Mouse (Mus musculus): Measurements from ENCODE around the gene Fam19a5.

The Fam19a5 gene

GRCm38 (mm10) chr15:87668112-87668511 lies 124.0 kb downstream of the Fam19a5 start:
- DNase-seq: no peak

DNA sequence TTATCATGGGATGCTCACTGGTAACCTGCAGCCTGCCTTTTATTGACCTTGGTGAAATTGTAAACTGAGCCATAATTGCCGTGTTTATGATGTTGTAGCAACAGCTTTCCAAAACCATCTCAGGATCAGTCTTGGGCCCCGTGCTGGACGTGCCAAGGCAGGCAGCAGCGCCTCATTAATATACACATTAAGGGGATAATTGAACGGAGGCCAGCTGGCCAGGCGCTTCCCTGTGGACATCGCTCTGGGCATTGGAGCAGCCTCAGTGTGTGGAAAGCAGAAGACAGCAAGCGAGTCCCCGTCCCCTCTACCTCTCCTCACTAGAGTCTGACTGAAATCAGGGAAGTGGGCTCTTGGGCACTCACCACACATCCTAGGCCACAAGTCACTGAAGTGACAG lies 127.8 kb downstream of the Fam19a5 start:
- peak in 1 of 2 experiments; percentile 44 for DNase-seq

DNA sequence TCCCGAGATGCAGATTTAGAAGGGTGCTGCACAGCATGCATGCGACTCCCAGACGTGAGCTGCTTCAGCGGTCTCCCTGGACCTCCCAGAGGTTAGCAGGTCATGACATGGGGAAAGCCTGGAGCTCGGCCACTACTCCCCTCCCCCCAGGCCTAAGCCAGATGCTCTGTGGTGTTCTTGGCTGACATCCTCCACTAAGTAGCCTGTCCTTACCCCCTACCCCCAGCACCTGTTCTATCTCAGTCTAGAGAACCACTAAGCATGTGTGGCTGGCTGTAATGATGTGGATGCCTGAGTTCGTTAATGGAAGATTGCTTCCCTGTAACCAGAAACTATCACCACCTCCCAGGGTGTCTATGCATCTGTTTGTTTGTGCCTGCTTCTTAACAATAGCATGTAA lies 134.6 kb downstream of the Fam19a5 start:
- DNase-seq: no peak

- DNase-seq: no peak
Measured at GRCm38 (mm10) chr15:87682410-87682809, 138.3 kb downstream of the Fam19a5 start.

- DNase-seq: no peak
Measured at GRCm38 (mm10) chr15:87686415-87687040, 142.4 kb downstream of the Fam19a5 start.

DNA sequence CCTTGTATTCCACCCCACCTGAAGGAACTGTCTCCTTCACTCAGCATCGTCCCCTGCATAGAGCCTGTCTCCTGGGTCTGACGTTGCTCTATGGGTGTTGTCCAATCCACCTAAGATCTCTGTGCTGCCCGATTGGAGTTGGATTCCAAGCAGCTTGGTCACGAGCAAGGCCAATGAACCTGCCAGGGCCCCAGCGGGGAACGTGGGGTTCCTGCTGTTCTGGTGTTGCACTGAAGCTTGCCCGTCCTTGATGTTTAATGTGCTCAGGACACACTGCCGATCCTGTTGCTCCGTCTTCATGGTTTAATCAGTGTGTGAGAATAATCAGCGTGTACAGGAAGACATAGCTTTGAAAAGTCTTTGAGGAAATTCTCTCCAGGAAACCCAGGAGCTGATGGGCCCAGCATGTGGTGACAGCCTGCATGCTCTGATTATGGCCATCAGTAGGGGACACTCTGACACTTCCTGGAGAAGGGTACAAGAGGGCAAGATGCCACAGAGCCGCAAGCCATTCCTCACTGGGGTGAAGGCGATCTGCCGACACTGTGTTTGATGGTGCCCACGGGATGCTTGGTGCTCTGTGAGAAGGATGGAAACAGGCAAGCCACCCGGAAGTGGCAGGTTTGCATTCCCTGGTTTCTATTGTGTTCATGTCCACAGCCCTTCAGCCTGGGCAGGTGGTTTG lies 147.3 kb downstream of the Fam19a5 start:
- DNase-seq: peak; percentile 66 to 69

DNA sequence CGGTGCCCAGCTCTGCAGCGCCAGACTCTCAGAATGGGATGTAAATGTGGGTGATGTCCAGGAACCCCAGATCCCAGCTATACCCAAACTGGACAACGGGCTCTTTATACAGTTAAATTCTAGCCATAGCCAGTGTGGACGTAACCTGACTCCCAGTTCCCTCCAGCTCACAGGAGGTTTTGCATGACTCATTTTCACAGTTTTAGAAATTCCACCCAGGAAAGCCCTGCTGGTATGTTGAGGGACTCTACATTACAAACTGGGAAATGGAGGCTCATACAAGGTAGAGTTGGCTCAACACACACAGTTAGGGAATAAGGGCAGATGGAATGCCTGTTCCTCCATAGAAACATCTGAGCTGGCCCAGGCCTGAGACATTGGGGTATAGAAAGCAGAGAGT lies 147.9 kb downstream of the Fam19a5 start:
- DNase-seq: no peak

- DNase-seq: peak; percentile 84 to 88
Measured at GRCm38 (mm10) chr15:87692394-87692793, 148.3 kb downstream of the Fam19a5 start.

- no peak for DNase-seq
Measured at GRCm38 (mm10) chr15:87692865-87693513, 148.9 kb downstream of the Fam19a5 start.

GRCm38 (mm10) chr15:87697433-87697996 lies 153.4 kb downstream of the Fam19a5 start:
- no peak for DNase-seq

GRCm38 (mm10) chr15:87698562-87699320 lies 154.6 kb downstream of the Fam19a5 start:
- peak; percentile 54 to 70 for DNase-seq

- no peak for DNase-seq
Measured at GRCm38 (mm10) chr15:87702821-87703220, 158.7 kb downstream of the Fam19a5 start.

DNA sequence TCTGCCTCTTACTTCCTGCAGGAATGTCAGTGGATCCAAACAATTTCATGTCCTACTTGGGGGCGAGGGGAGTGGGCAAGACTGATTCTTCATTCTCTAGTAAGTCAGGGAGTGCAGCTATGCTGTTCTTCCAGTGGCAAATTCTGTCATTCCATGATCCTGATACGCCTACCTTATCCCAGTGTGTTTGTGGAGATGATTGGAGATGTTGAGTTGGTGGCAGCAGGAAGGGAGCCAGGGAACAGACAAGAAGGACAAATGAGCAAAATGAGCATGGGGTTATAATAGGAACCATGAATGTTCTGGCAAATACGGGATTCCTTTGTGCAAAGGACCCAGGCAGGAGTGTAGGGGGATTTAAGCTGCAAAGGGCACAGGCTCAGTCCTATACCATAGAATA lies 159.2 kb downstream of the Fam19a5 start:
- no peak for DNase-seq

DNA sequence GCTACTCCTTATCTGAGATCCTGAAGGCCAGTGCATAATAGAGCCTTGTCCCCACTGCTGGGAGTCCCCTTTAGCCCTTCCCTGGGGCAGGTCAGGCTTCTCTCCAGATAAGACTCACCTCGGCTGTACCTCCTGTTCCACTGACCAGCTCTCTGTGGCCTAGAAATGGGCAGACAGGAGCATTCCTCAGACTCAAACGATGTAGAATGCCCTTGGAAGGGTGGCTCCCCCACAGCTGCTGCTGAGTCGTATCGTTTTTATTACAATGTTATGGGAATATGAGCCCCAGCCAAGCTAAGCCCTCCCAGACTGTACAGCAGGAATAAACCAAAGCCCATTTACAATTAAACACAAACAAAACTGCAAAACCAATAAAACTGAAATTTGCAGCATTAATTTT lies 167.7 kb downstream of the Fam19a5 start:
- DNase-seq: no peak

- DNase-seq: no peak
Measured at GRCm38 (mm10) chr15:87712221-87712620, 168.1 kb downstream of the Fam19a5 start.

DNA sequence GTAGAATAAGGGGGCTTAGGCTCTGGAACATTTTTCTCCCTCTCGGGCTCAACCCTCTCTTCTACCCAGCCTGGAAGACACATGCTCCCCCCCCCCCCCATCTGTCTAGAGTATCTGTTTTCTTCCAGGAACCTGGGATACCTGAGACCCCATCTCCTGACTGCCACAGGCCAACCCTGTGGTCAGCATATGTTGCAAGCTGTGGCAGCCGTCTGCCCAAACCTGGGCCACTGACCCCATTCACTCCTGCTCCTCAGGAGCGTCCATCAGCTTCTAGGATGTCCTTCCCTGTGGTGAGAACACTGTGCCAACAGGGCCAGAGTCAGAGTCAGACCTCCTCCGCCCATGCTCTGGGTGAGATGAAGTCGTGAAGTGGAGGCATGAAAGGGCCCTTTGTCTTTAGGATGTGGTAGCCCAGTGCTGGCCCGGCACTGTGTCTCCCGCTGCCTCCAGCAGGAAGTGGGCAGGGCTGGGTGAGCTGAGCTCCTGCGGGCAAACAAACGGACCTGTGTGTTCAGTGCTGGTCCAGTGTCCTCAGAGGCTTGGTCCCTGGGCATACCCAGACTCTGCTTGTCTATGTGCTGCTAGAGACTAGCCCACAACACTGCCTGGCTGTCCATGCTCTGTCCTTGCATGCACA lies 171.1 kb downstream of the Fam19a5 start:
- peak; percentile 43 to 53 for DNase-seq

DNA sequence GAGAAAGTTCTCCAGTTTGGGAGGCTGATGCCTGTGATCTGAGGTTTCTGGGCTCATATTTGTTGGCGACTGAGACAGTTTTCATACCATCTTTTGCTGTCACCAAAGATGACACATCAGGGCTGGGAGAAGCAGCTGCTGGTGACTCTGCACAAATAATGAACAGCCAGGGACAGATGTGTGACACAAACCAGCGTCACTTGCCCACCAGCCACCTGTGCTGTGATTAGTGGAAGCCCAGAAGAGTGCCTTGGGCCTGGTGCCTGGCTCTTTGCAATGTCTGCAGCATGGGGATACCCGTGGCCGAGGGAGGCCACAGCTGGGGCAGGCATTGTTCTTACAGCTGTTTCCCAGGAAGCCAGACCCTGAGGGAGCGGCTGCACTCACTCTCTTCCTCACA lies 173.0 kb downstream of the Fam19a5 start:
- DNase-seq: no peak

DNA sequence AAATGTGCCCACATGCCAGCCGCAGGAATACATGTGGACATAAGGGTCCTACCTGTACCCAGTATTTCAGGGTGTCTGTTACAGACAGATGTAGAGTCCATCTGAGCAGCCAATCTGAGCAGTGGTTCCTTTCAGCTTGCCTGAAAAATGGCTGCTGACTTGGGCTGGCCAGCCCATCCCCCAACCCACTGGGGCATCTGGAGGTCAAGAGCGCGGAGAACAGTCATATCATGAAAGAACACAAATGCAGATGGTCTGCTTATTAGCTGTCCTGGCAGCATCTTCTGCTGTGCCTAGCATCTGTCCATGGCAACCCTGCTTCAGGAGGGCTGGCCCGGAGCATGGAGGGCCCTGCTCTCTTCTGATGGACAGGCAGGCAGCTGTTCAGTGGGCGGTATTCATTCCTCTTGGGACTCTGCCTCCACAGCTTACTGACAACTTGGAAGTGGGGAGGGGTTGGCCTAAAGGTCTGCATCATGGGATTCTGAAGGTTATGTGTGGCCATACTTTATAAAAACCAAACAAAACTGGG lies 179.4 kb downstream of the Fam19a5 start:
- no peak for DNase-seq

DNA sequence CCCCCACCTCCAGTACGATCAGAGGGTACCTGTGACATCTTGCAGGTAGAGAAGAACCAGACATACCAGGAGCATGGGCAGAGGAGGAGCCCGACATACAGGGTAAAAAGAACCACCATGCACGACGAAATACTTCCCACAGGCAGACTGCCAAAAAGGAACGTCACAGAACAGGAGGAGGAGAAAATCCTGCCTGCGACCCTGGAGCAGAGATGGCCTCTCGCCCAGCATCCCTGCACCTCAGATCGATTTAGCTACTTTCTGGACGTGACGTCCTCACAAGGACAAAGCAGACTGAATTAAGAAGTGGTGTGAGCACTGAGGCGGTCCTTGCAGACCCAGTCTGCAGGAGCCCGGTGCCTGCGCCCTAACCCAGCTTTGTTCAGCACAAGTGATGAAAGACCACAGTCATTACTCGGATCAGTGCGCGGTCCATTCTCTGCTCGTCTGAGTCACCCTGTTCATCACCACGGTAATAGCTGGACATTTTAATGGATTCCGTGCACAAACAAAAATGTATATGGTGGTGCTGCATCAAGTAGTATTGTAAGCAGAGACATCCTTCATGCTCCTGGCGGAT lies 182.6 kb downstream of the Fam19a5 start:
- no peak for DNase-seq

- DNase-seq: no peak
Measured at GRCm38 (mm10) chr15:87736345-87736744, 192.2 kb downstream of the Fam19a5 start.

- DNase-seq: no peak
Measured at GRCm38 (mm10) chr15:87755482-87755881, 211.4 kb downstream of the Fam19a5 start.

DNA sequence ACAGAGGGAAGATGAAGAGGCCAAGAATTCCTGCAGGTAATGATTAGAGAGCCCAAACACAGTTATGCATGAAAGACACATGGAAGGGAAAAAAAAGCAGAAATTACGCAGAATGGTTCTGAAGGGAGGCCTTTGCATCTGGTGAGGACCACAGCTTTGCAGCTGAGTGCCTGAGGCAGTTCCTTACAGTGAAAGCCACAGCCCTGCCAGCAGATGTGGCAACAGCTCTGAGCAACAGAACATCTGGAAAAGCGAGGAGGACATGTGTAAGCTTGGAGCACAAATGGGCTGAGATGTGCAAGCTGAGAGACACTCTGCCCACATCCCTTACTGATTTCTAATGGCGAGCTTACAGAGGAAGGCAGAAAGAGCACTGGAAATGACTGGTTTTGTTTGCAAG lies 221.8 kb downstream of the Fam19a5 start:
- DNase-seq: no peak

Data from cerebellum, postnatal 25 days (tissue).